Mouse (Mus musculus): ENCODE measurements around the gene Lrig1. TPM values are rescaled to one million over a fixed set of nuclear protein-coding genes. Genes with fewer than 3 reads are reported as not detected.

The Lrig1 gene
- polyA plus RNA-seq, 1 experiment from 2014 or later: 15.2 TPM

- TF ChIP-seq EP300 (optimal IDR thresholded peaks at IDR 0.05) (no peak), CTCF (IDR thresholded peaks at IDR 0.05; ENCODE audit: low read depth) (no peak)
- Histone ChIP-seq H3K4me2 (replicated peaks; ENCODE audit: low read depth) (no peak overlapping the region), H3K27ac (replicated peaks) (no peak overlapping the region), H3K4me3 (ENCODE audit: low read depth, low read length) (no peak overlapping the region), H3K9me3 (ENCODE audit: control insufficient read depth, low read length) (no peaks in the 10 kb centered on the region), H3K36me3 (ENCODE audit: control insufficient read depth, insufficient read depth, low read length) (no peaks in the 10 kb centered on the region), H3K4me1 (replicated peaks; ENCODE audit: control insufficient read depth, insufficient read depth) (no peaks in the 10 kb centered on the region), H3K27me3 (ENCODE audit: control insufficient read depth, insufficient read depth, low read length) (no peaks in the 10 kb centered on the region), H3K9ac (ENCODE audit: low read length) (no peak overlapping the region)
- ATAC-seq (ENCODE audit: low FRiP score, low TSS enrichment) (no peak), DNase-seq (ENCODE audit: low spot score) (no peak)
- 91% methylated on average over 9 of the region's 9 CpGs for WGBS
Observed at GRCm38 (mm10) chr6:94584147-94584695, 115.7 kb downstream of the Lrig1 start.

- 75% methylated on average over 9 of the region's 9 CpGs for WGBS
- TF ChIP-seq EP300 (optimal IDR thresholded peaks at IDR 0.05) (no peak), CTCF (IDR thresholded peaks at IDR 0.05; ENCODE audit: low read depth) (no peak)
- H3K9ac ChIP-seq (ENCODE audit: low read length): no peak overlapping the region
- ATAC-seq (ENCODE audit: low FRiP score, low TSS enrichment): no peak
- H3K4me2 ChIP-seq (replicated peaks; ENCODE audit: low read depth): no peak overlapping the region
- H3K4me3 ChIP-seq (ENCODE audit: low read depth, low read length): no peak overlapping the region
- H3K9me3 ChIP-seq (ENCODE audit: control insufficient read depth, low read length): no peaks in the 10 kb centered on the region
- DNase-seq (ENCODE audit: low spot score): no peak
- no peak overlapping the region for H3K27ac ChIP-seq (replicated peaks)
- no peaks in the 10 kb centered on the region for H3K27me3 ChIP-seq (ENCODE audit: control insufficient read depth, insufficient read depth, low read length)
- H3K4me1 ChIP-seq (replicated peaks; ENCODE audit: control insufficient read depth, insufficient read depth): no peaks in the 10 kb centered on the region
- H3K36me3 ChIP-seq (ENCODE audit: control insufficient read depth, insufficient read depth, low read length): no peaks in the 10 kb centered on the region
Observed at GRCm38 (mm10) chr6:94582055-94582454, 117.9 kb downstream of the Lrig1 start.

DNA sequence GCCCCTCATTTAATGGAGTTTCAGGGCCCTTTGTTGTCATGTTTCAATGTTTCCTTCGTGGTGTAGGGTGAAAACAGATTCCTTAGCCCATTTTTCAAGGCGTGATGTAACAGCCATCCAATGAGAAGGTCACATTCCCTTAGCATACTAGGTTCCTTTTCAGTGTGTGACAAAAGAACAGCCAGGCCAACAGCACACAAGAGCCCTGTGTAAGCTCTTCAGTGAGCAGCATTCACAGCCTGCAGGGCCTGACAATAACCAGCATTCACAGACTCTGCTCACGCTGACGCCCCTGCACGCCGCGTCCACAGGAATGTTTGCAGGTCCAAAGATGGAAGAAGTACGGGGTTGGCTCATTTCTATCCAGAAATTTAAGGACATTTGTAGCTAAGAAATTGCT, 122.0 kb downstream of the Lrig1 start:
- H3K9me3 ChIP-seq (ENCODE audit: control insufficient read depth, low read length): no peaks in the 10 kb centered on the region
- no peaks in the 10 kb centered on the region for H3K4me1 ChIP-seq (replicated peaks; ENCODE audit: control insufficient read depth, insufficient read depth)
- no peak overlapping the region for H3K9ac ChIP-seq (ENCODE audit: low read length)
- WGBS: 70% methylated on average over 8 of the region's 8 CpGs
- ATAC-seq (ENCODE audit: low FRiP score, low TSS enrichment) (no peak), DNase-seq (ENCODE audit: low spot score) (no peak)
- H3K36me3 ChIP-seq (ENCODE audit: control insufficient read depth, insufficient read depth, low read length): no peaks in the 10 kb centered on the region
- H3K4me2 ChIP-seq (replicated peaks; ENCODE audit: low read depth): no peak overlapping the region
- no peak overlapping the region for H3K27ac ChIP-seq (replicated peaks)
- no peak overlapping the region for H3K4me3 ChIP-seq (ENCODE audit: low read depth, low read length)
- no peak for TF ChIP-seq EP300 (optimal IDR thresholded peaks at IDR 0.05)
- TF ChIP-seq CTCF (IDR thresholded peaks at IDR 0.05; ENCODE audit: low read depth): no peak
- no peaks in the 10 kb centered on the region for H3K27me3 ChIP-seq (ENCODE audit: control insufficient read depth, insufficient read depth, low read length)

DNA sequence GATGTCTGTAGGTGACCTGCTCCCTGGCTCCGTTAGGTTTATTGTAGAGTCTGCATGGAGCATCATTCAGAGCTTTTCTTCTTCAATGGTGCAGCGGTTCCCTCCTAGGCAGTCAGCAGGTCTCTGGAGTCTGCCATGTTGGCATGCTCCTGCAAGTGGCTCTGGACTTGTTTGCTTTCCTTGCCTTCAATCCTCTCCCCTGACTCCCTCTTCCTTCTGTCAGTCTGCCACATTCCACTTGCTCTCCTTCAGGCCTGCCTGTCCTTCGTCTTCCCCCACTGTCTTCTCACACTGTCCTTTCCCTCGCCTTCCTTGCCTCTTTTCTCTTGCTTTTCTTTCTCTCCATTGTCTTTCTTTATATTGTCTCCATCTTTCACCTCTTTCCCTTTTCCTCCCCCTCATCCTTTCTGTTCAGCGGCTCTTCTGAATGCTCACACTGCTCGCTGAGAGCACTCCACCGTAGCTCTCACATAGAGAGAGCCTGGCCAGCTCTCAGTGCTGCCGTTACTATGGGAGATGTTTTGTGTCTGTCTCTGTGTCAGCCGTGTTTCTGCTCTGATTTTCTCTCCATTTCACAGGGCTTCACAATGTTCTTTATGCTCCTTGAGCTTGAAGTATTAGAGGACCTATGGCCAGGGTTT, 124.3 kb downstream of the Lrig1 start:
- Histone ChIP-seq H3K36me3 (ENCODE audit: control insufficient read depth, insufficient read depth, low read length) (no peaks in the 10 kb centered on the region), H3K27me3 (ENCODE audit: control insufficient read depth, insufficient read depth, low read length) (no peaks in the 10 kb centered on the region), H3K9me3 (ENCODE audit: control insufficient read depth, low read length) (no peaks in the 10 kb centered on the region), H3K4me3 (ENCODE audit: low read depth, low read length) (no peak overlapping the region), H3K9ac (ENCODE audit: low read length) (no peak overlapping the region), H3K27ac (replicated peaks) (no peak overlapping the region), H3K4me1 (replicated peaks; ENCODE audit: control insufficient read depth, insufficient read depth) (no peaks in the 10 kb centered on the region), H3K4me2 (replicated peaks; ENCODE audit: low read depth) (no peak overlapping the region)
- ATAC-seq (ENCODE audit: low FRiP score, low TSS enrichment) (no peak), DNase-seq (ENCODE audit: low spot score) (no peak)
- WGBS: 55% methylated on average over 9 of the region's 9 CpGs
- TF ChIP-seq CTCF (IDR thresholded peaks at IDR 0.05; ENCODE audit: low read depth) (no peak), EP300 (optimal IDR thresholded peaks at IDR 0.05) (no peak)

GRCm38 (mm10) chr6:94568040-94568439, 131.9 kb downstream of the Lrig1 start:
- H3K4me3 ChIP-seq (ENCODE audit: low read depth, low read length): no peak overlapping the region
- TF ChIP-seq EP300 (optimal IDR thresholded peaks at IDR 0.05) (no peak), CTCF (IDR thresholded peaks at IDR 0.05; ENCODE audit: low read depth) (no peak)
- H3K9ac ChIP-seq (ENCODE audit: low read length): no peak overlapping the region
- no peak overlapping the region for H3K4me2 ChIP-seq (replicated peaks; ENCODE audit: low read depth)
- no peaks in the 10 kb centered on the region for H3K36me3 ChIP-seq (ENCODE audit: control insufficient read depth, insufficient read depth, low read length)
- 94% methylated on average over 2 of the region's 2 CpGs for WGBS
- H3K4me1 ChIP-seq (replicated peaks; ENCODE audit: control insufficient read depth, insufficient read depth): no peaks in the 10 kb centered on the region
- no peak overlapping the region for H3K27ac ChIP-seq (replicated peaks)
- no peak for DNase-seq (ENCODE audit: low spot score)
- no peak for ATAC-seq (ENCODE audit: low FRiP score, low TSS enrichment)
- no peaks in the 10 kb centered on the region for H3K27me3 ChIP-seq (ENCODE audit: control insufficient read depth, insufficient read depth, low read length)
- no peaks in the 10 kb centered on the region for H3K9me3 ChIP-seq (ENCODE audit: control insufficient read depth, low read length)

GRCm38 (mm10) chr6:94565766-94566165, 134.2 kb downstream of the Lrig1 start:
- ATAC-seq (ENCODE audit: low FRiP score, low TSS enrichment): no peak
- no peaks in the 10 kb centered on the region for H3K27me3 ChIP-seq (ENCODE audit: control insufficient read depth, insufficient read depth, low read length)
- no peak for DNase-seq (ENCODE audit: low spot score)
- H3K4me2 ChIP-seq (replicated peaks; ENCODE audit: low read depth): no peak overlapping the region
- H3K36me3 ChIP-seq (ENCODE audit: control insufficient read depth, insufficient read depth, low read length): no peaks in the 10 kb centered on the region
- no peaks in the 10 kb centered on the region for H3K9me3 ChIP-seq (ENCODE audit: control insufficient read depth, low read length)
- no peak for TF ChIP-seq CTCF (IDR thresholded peaks at IDR 0.05; ENCODE audit: low read depth)
- no peak for TF ChIP-seq EP300 (optimal IDR thresholded peaks at IDR 0.05)
- no peak overlapping the region for H3K27ac ChIP-seq (replicated peaks)
- H3K4me1 ChIP-seq (replicated peaks; ENCODE audit: control insufficient read depth, insufficient read depth): no peaks in the 10 kb centered on the region
- H3K4me3 ChIP-seq (ENCODE audit: low read depth, low read length): no peak overlapping the region
- no peak overlapping the region for H3K9ac ChIP-seq (ENCODE audit: low read length)
- 88% methylated on average over 2 of the region's 2 CpGs for WGBS
